Mouse (Mus musculus): ENCODE data around the gene Ninj2.

DNA sequence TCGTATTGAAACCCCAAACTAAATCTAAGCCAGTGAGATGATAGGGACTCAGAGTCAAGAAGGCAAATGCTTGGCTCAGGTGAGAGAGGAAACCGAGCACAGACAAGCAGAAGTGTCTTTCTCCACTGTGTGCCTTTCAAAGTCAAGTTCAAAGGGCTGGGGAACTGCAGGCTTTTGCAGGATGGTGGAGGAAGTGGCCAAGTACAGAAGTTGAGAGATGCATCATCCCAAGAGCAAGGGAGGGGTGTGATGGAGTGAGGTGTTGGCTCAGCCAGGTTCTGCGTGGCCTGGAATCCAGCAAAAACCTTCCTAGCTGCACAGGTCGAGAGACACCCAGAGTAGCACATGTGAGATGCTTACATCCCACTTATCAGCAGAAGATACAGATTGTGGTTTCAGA lies 11.6 kb upstream of the Ninj2 start:
- no peak for TF ChIP-seq CTCF (IDR thresholded peaks at IDR 0.05; ENCODE audit: low read depth)
- no peak for TF ChIP-seq EP300 (IDR thresholded peaks at IDR 0.05; ENCODE audit: low read depth)

All from heart, postnatal 0 days (tissue).